Mouse (Mus musculus) hindbrain, embryonic 11.5 days (tissue): ENCODE measurements around the gene Gm11168. TPM values are rescaled to one million over a fixed set of nuclear protein-coding genes. Genes with fewer than 3 reads are reported as not detected.
"Not testable (repeated sequence)": the region's sequence is repeated elsewhere in the genome, so short reads cannot be mapped to it uniquely, and the experiment has no call there.

Experiments used
- ATAC-seq: fragments of 200-750 bp; cut with Nextera tagmentation; 2 replicates; pipeline ENCODE4 v1.8.0; 2017; ENCODE audit warnings: mild to moderate bottlenecking, moderate TSS enrichment, moderate library complexity; ENCODE audit not compliant: low FRiP score
- DNase-seq: peaks from one replicate; pipeline ENCODE4 v3.0.0-alpha.2; 2015; ENCODE audit warnings: low spot score
- H3K27ac ChIP-seq: fragments of 300-500 bp; sonication (generic); 2 replicates; pipeline ENCODE4 v1.5.1; 2014; ENCODE audit warnings: mild to moderate bottlenecking, low read depth, low read length
- H3K27me3 ChIP-seq: fragments of 300-500 bp; sonication (generic); 2 replicates; pipeline ENCODE4 v1.6.1; 2014; ENCODE audit warnings: mild to moderate bottlenecking, low read length, moderate library complexity, mixed read lengths; ENCODE audit not compliant: control insufficient read depth, insufficient read depth
- H3K36me3 ChIP-seq: fragments of 300-500 bp; sonication (generic); 2 replicates; pipeline ENCODE4 v1.6.1; 2014; ENCODE audit warnings: mild to moderate bottlenecking, low read length, moderate library complexity, mixed read lengths; ENCODE audit not compliant: control insufficient read depth, insufficient read depth
- H3K4me1 ChIP-seq: fragments of 300-500 bp; sonication (generic); replicated peaks from 2 replicates; pipeline ENCODE4 v1.6.1; 2014; ENCODE audit warnings: low read length, mixed read lengths; ENCODE audit not compliant: control insufficient read depth, insufficient read depth
- H3K4me2 ChIP-seq: fragments of 300-500 bp; sonication (generic); replicated peaks from 2 replicates; pipeline ENCODE4 v1.6.1; 2014; ENCODE audit warnings: mild to moderate bottlenecking, low read depth, low read length
- H3K4me3 ChIP-seq: fragments of 300-500 bp; sonication (generic); 2 replicates; pipeline ENCODE4 v1.5.1; 2014; ENCODE audit warnings: low read depth, low read length
- H3K9ac ChIP-seq: fragments of 300-500 bp; sonication (generic); 2 replicates; pipeline ENCODE4 v1.6.1; 2014; ENCODE audit warnings: low read depth, low read length
- H3K9me3 ChIP-seq: fragments of 300-500 bp; sonication (generic); 2 replicates; pipeline ENCODE4 v1.6.1; 2016; ENCODE audit warnings: low read length; ENCODE audit not compliant: control insufficient read depth
- whole genome bisulfite sequencing: fragments of 180-500 bp; shearing (Covaris S2); extraction: QIAGEN DNeasy Blood & Tissue Kit; methylation state at CpG from one replicate; pipeline ENCODE4 v1.1.7; 2014; 5-methylcytosine and 5-hydroxymethylcytosine counted together
- polyA plus RNA-seq: library from polyadenylated mRNA; unstranded; fragments of >200 nt; fragmentation: Nextera tagmentation; extraction: Ambion mirVana; gene quantifications from 2 replicates; pipeline ENCODE4 v1.2.1, GENCODE M21; 2014

The Gm11168 gene
- polyA plus RNA-seq, 1 experiment from 2014 or later, result not detected

DNA sequence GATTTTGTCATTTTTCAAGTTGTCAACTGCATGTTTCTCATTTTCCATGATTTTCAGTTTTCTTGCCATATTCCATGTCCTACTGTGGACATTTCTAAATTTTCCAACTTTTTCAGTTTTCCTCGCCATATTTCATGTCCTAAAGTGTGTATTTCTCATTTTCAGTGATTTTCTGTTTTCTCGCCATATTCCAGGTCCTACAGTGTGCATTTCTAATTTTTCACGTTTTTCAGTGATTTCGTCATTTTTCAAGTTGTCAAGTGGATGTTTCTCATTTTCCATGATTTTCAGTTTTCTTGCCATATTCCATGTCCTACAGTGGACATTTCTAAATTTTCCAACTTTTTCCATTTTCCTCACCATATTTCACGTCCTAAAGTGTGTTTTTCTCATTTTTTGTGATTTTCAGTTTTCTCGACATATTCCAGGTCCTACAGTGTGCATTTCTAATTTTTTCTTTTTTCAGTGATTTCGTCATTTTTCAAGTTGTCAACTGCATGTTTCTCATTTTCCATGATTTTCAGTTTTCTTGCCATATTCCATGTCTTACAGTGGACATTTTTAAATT, 9.0 kb downstream of the Gm11168 start:
- not testable (repeated sequence) for H3K36me3 ChIP-seq, H3K4me3 ChIP-seq, DNase-seq, H3K4me2 ChIP-seq, H3K9ac ChIP-seq, H3K27me3 ChIP-seq, H3K27ac ChIP-seq, H3K9me3 ChIP-seq, H3K4me1 ChIP-seq, ATAC-seq
- WGBS, result 86% methylated on average over 2 of the region's 7 CpGs

DNA sequence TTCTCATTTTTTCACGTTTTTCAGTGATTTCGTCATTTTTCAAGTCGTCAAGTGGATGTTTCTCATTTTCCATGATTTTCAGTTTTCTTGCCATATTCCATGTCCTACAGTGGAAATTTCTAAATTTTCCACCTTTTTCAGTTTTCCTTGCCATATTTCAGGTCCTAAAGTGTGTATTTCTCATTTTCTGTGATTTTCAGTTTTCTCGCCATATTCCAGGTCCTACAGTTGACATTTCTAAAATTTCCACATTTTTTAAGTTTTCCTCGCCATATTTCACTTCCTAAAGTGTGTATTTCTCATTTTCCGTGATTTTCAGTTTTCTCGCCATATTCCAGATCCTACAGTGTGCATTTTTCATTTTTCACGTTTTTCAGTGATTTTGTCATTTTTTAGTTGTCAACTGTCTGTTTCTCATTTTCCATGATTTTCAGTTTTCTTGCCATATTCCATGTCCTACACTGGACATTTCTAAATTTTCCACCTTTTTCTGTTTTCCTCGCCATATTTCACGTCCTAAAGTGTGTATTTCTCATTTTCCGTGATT, 9.7 kb downstream of the Gm11168 start, which contains the start of gene Gm10721:
Gene Gm10721, plus strand, starts transcription at position 408 of the 547 bp plus-strand sequence.
- not testable (repeated sequence) for H3K9ac ChIP-seq, H3K9me3 ChIP-seq, H3K27ac ChIP-seq, H3K27me3 ChIP-seq, H3K4me2 ChIP-seq, H3K4me3 ChIP-seq, DNase-seq, H3K36me3 ChIP-seq, H3K4me1 ChIP-seq
- WGBS, result no CpG with 5 or more reads among the region's 11 CpGs
- peak; percentile 58 for ATAC-seq

DNA sequence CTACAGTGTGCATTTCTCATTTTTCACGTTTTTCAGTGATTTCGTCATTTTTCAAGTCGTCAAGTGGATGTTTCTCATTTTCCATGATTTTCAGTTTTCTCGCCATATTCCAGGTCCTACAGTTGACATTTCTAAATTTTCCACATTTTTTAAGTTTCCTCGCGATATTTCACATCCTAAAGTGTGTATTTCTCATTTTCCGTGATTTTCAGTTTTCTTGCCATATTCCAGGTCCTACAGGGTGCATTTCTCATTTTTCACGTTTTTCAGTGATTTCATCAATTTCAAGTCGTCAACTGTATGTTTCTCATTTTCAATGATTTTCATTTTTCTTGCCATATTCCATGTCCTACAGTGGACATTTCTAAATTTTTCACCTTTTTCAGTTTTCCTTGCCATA, 12.2 kb downstream of the Gm11168 start, which contains the start of gene Gm10720:
Gene Gm10720, plus strand, starts transcription at position 301 of the 400 bp plus-strand sequence.
- not testable (repeated sequence) for H3K27ac ChIP-seq, H3K4me3 ChIP-seq, H3K9ac ChIP-seq, H3K27me3 ChIP-seq, H3K36me3 ChIP-seq, ATAC-seq, H3K9me3 ChIP-seq, DNase-seq, H3K4me2 ChIP-seq, H3K4me1 ChIP-seq
- 63% methylated on average over 4 of the region's 9 CpGs for WGBS

DNA sequence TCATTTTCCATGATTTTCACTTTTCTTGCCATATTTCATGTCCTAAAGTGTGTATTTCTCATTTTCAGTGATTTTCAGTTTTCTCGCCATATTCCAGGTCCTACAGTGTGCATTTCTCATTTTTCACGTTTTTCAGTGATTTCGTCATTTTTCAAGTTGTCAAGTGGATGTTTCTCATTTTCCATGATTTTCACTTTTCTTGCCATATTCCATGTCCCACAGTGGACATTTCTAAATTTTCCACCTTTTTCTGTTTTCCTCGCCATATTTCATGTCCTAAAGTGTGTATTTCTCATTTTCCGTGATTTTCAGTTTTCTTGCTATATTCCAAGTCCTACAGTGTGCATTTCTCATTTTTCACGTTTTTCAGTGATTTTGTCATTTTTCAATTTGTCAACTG, 12.8 kb downstream of the Gm11168 start:
- not testable (repeated sequence) for H3K36me3 ChIP-seq, H3K4me1 ChIP-seq, H3K4me3 ChIP-seq, H3K27ac ChIP-seq, H3K4me2 ChIP-seq, ATAC-seq, DNase-seq, H3K27me3 ChIP-seq, H3K9ac ChIP-seq, H3K9me3 ChIP-seq
- WGBS, result 69% methylated on average over 4 of the region's 6 CpGs

DNA sequence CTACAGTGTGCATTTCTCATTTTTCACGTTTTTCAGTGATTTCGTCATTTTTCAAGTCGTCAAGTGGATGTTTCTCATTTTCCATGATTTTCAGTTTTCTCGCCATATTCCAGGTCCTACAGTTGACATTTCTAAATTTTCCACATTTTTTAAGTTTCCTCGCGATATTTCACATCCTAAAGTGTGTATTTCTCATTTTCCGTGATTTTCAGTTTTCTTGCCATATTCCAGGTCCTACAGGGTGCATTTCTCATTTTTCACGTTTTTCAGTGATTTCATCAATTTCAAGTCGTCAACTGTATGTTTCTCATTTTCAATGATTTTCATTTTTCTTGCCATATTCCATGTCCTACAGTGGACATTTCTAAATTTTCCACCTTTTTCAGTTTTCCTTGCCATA, 14.0 kb downstream of the Gm11168 start, which contains the start of gene Gm10719:
Gene Gm10719, plus strand, starts transcription at position 301 of the 400 bp plus-strand sequence.
- not testable (repeated sequence) for H3K27me3 ChIP-seq

DNA sequence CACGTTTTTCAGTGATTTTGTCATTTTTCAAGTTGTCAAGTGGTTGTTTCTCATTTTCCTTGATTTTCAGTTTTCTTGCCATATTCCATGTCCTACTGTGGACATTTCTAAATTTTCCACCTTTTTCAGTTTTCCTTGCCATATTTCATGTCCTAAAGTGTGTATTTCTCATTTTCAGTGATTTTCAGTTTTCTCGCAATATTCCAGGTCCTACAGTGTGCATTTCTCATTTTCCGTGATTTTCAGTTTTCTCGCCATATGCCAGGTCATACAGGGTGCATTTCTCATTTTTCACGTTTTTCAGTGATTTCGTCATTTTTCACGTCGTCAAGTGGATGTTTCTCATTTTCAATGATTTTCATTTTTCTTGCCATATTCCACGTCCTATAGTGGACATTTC, 15.8 kb downstream of the Gm11168 start:
- not testable (repeated sequence) for H3K9ac ChIP-seq, ATAC-seq
- 66% methylated on average over 9 of the region's 9 CpGs for WGBS

More for the DNA sequence above, 14.0 kb downstream of the Gm11168 start, which contains the start of gene Gm10719:
- H3K9ac ChIP-seq, H3K9me3 ChIP-seq, DNase-seq, H3K4me1 ChIP-seq, H3K27ac ChIP-seq, ATAC-seq, H3K4me3 ChIP-seq, H3K36me3 ChIP-seq, H3K4me2 ChIP-seq: not testable (repeated sequence)
- WGBS, result no CpG with 5 or more reads among the region's 9 CpGs

DNA sequence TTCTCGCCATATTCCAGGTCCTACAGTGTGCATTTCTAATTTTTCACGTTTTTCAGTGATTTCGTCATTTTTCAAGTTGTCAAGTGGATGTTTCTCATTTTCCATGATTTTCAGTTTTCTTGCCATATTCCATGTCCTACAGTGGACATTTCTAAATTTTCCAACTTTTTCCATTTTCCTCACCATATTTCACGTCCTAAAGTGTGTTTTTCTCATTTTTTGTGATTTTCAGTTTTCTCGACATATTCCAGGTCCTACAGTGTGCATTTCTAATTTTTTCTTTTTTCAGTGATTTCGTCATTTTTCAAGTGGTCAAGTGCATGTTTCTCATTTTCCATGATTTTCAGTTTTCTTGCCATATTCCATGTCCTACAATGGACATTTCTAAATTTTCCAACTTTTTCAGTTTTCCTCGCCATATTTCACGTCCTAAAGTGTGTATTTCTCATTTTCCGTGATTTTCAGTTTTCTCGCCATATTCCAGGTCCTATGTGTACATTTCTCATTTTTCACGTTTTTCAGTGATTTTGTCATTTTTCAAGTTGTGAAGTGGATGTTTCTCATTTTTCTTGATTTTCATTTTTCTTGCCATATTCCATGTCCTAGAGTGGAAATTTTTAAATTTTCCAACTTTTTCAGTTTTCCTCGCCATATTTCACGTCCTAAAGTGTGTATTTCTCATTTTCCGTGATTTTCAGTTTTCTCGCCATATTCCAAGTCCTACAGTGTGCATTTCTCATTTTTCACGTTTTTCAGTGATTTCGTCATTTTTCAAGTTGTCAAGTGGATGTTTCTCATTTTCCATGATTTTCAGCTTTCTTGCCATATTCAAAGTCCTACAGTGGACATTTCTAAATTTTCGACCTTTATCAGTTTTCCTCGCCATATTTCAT, 16.9 kb downstream of the Gm11168 start:
- H3K4me1 ChIP-seq, H3K9me3 ChIP-seq, H3K27ac ChIP-seq, H3K9ac ChIP-seq, H3K4me3 ChIP-seq, H3K36me3 ChIP-seq, H3K4me2 ChIP-seq, DNase-seq, H3K27me3 ChIP-seq: not testable (repeated sequence)
- WGBS, result 75% methylated on average over 11 of the region's 19 CpGs
- peak; percentile 76 for ATAC-seq

More for the DNA sequence above, 15.8 kb downstream of the Gm11168 start:
- not testable (repeated sequence) for H3K4me3 ChIP-seq, H3K4me2 ChIP-seq, H3K4me1 ChIP-seq, H3K27ac ChIP-seq, H3K9me3 ChIP-seq, DNase-seq, H3K27me3 ChIP-seq, H3K36me3 ChIP-seq

DNA sequence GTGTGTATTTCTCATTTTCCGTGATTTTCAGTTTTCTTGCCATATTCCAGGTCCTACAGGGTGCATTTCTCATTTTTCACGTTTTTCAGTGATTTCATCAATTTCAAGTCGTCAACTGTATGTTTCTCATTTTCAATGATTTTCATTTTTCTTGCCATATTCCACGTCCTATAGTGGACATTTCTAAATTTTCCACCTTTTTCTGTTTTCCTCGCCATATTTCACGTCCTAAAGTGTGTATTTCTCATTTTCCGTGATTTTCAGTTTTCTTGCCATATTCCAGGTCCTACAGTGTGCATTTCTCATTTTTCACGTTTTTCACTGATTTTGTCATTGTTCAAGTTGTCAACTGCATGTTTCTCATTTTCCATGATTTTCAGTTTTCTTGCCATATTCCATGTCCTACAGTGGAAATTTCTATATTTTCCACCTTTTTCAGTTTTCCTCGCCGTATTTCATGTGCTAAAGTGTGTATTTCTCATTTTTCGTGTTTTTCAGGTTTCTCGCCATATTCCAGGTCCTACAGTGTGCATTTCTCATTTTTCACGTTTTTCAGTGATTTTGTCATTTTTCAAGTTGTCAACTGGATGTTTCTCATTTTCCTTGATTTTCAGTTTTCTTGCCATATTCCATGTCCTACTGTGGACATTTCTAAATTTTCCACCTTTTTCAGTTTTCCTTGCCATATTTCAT, 19.3 kb downstream of the Gm11168 start:
- ATAC-seq, H3K27ac ChIP-seq, H3K4me1 ChIP-seq, H3K9ac ChIP-seq, H3K36me3 ChIP-seq, H3K9me3 ChIP-seq, H3K4me2 ChIP-seq, H3K4me3 ChIP-seq, H3K27me3 ChIP-seq: not testable (repeated sequence)
- 74% methylated on average over 9 of the region's 13 CpGs for WGBS
- DNase-seq, result peak; percentile 33
